In the genomic region with DNA sequence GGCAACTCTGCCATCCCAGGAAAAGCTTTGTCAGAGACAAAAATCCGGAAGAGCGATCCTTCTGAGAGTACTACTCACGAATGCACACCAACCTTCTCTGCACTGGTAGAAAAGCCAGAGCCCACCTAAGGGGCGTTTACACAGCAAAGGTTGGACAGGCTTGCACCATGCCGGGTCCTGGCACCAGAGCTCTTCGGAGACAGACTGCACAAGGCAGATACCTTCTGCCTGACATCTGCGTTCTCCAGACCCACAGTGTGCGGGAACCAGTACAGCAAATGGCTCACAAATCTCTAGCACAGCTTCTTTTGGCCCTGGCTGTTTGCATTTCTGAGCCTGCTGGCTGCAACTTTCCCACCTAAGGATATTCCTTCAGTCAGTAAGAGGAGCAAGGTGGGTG, we compare ENCODE assay signal across 17 mouse cellular contexts.
DNase-seq lines count a peak whose midpoint lies in the region; ATAC-seq and TF ChIP-seq lines count a peak whose summit lies in the region.
"Had no signal": no experiment of that assay in that cellular context is flagged by ENCODE, and none has a peak within 500 bp of the region (broad histone marks: within the 10 kb centered on the region; RNA-seq: fewer than 3 reads in every experiment).

No protein-coding gene starts in this region.

- TF ChIP-seq CTCF in forebrain, postnatal 0 days (IDR thresholded peaks at IDR 0.05; ENCODE audit: low read depth) = no peak
- no peak for TF ChIP-seq CTCF in liver, postnatal 0 days (IDR thresholded peaks at IDR 0.05; ENCODE audit: low read depth)

- 0 out of 2 replicates have a peak overlapping the region, but pooled peaks have one; percentile 9 for H3K4me3 ChIP-seq in forebrain, postnatal 0 days (ENCODE audit: low read depth, low read length)
- H3K4me3 ChIP-seq in forebrain, embryonic 12.5 days (replicated peaks) = no peak overlapping the region
- H3K4me3 ChIP-seq in liver, postnatal 0 days (ENCODE audit: low read depth, low read length) = no peak overlapping the region

- H3K27ac ChIP-seq in forebrain, postnatal 0 days (ENCODE audit: low read depth, low read length) = no peak overlapping the region
- H3K27ac ChIP-seq in forebrain, embryonic 12.5 days = no peak overlapping the region
- no peak overlapping the region for H3K27ac ChIP-seq in liver, postnatal 0 days (ENCODE audit: low read depth)
- H3K27ac ChIP-seq: embryonic facial prominence, embryonic 13.5 days; kidney, postnatal 0 days; liver, embryonic 14.5 days; macrophage had no signal

- H3K27me3 ChIP-seq in forebrain, postnatal 0 days (ENCODE audit: insufficient read depth, low read length) = peaks cover 6% of the 10 kb centered on the region
- peaks cover 50% of the 10 kb centered on the region for H3K27me3 ChIP-seq in forebrain, embryonic 12.5 days
- H3K27me3 ChIP-seq in liver, postnatal 0 days (ENCODE audit: insufficient read depth, low read length) = peaks cover 54% of the 10 kb centered on the region

- H3K36me3 ChIP-seq in forebrain, postnatal 0 days (ENCODE audit: insufficient read depth) = no peaks in the 10 kb centered on the region
- H3K36me3 ChIP-seq in forebrain, embryonic 12.5 days (replicated peaks) = no peaks in the 10 kb centered on the region
- H3K36me3 ChIP-seq in liver, postnatal 0 days (replicated peaks; ENCODE audit: insufficient read depth, low read length) = no peaks in the 10 kb centered on the region
- H3K36me3 ChIP-seq: embryonic facial prominence, embryonic 13.5 days; G1E had no signal

- peaks cover 3% of the 10 kb centered on the region; the same call in 1 of the 2 replicates for H3K4me1 ChIP-seq in forebrain, postnatal 0 days (ENCODE audit: insufficient read depth)
- peaks cover 26% of the 10 kb centered on the region for H3K4me1 ChIP-seq in forebrain, embryonic 12.5 days
- no peaks in the 10 kb centered on the region for H3K4me1 ChIP-seq in liver, postnatal 0 days (ENCODE audit: insufficient read depth)

- 80% methylated on average over 8 of the region's 8 CpGs for WGBS in forebrain, postnatal 0 days
- WGBS in forebrain, embryonic 12.5 days = 82% methylated on average over 8 of the region's 8 CpGs
- WGBS in liver, postnatal 0 days (ENCODE audit: insufficient replicate concordance) = 59% methylated on average over 8 of the region's 8 CpGs

- no peak for TF ChIP-seq EP300 in liver, postnatal 0 days (IDR thresholded peaks at IDR 0.05; ENCODE audit: low read depth)

- ATAC-seq in forebrain, postnatal 0 days = no peak
- ATAC-seq in forebrain, embryonic 12.5 days (ENCODE audit: low FRiP score) = no peak
- ATAC-seq in liver, postnatal 0 days = no peak

- no peaks in the 10 kb centered on the region for H3K9me3 ChIP-seq in forebrain, postnatal 0 days (ENCODE audit: low read length)
- H3K9me3 ChIP-seq in forebrain, embryonic 12.5 days = no peaks in the 10 kb centered on the region
- H3K9me3 ChIP-seq in liver, postnatal 0 days (ENCODE audit: low read length) = no peaks in the 10 kb centered on the region
- H3K9me3 ChIP-seq: embryonic facial prominence, embryonic 13.5 days had no signal

- no peak for DNase-seq in forebrain, postnatal 0 days
- DNase-seq in R1 (ENCODE audit: low read depth, low spot score) (peak; percentile 19), liver (no peak)
- peak; percentile 76 for DNase-seq in cerebellum, adult 9-11 months
- DNase-seq in layer of hippocampus, postnatal 10 days (ENCODE audit: low spot score in 2 of 2) = peak; percentile 25 to 37
- no peak for DNase-seq in liver, postnatal 0 days
- DNase-seq in thymus, postnatal 10 days (ENCODE audit: low spot score in 2 of 2) = no peak
- DNase-seq: B cell, adult 2 months; heart, postnatal 4 days; right cerebral cortex, postnatal 14 days; thymus, postnatal 25 days had no signal

- peak overlapping the region; percentile 97 for H3K4me2 ChIP-seq in forebrain, postnatal 0 days (ENCODE audit: low read depth)
- H3K4me2 ChIP-seq in forebrain, embryonic 12.5 days = no peak overlapping the region
- H3K4me2 ChIP-seq in liver, postnatal 0 days (ENCODE audit: low read depth, low read length) = no peak overlapping the region
- H3K4me2 ChIP-seq: embryonic facial prominence, embryonic 13.5 days had no signal

- H3K9ac ChIP-seq in forebrain, postnatal 0 days = no peak overlapping the region
- no peak overlapping the region for H3K9ac ChIP-seq in forebrain, embryonic 12.5 days
- H3K9ac ChIP-seq in liver, postnatal 0 days (replicated peaks) = no peak overlapping the region
- H3K9ac ChIP-seq: embryonic facial prominence, embryonic 13.5 days; liver, embryonic 14.5 days had no signal

Comparison
In these comparisons a context has a peak if more than half of its experiments do, and no peak if none do; other contexts are left out.
1. DNase-seq: peak in R1 (single experiment), cerebellum, adult 9-11 months (single experiment) and layer of hippocampus, postnatal 10 days (2 of 2); none in forebrain, postnatal 0 days (single experiment), liver (single experiment), liver, postnatal 0 days (single experiment) and thymus, postnatal 10 days (0 of 2).